Mouse (Mus musculus): ENCODE measurements around the gene Lcn8. TPM values are rescaled to one million over a fixed set of nuclear protein-coding genes. Genes with fewer than 3 reads are reported as not detected.
"Not testable (repeated sequence)": the region's sequence is repeated elsewhere in the genome, so short reads cannot be mapped to it uniquely, and the experiment has no call there.

The Lcn8 gene
- total RNA-seq, 2 experiments from 2014 or later: 0.73 TPM; not detected in 1

GRCm38 (mm10) chr2:25663511-25663910 is 10.6 kb downstream of the Lcn8 start:
- peak; percentile 33 to 52 for DNase-seq
- intact Hi-C loops (cut with DNase I): no loop called here

GRCm38 (mm10) chr2:25664125-25664524 is 11.2 kb downstream of the Lcn8 start:
- intact Hi-C loops (cut with DNase I): no loop called here

GRCm38 (mm10) chr2:25666516-25666915 is 13.6 kb downstream of the Lcn8 start:
- intact Hi-C loops (cut with DNase I): no loop called here
- DNase-seq: no peak

More at GRCm38 (mm10) chr2:25664125-25664524, 11.2 kb downstream of the Lcn8 start:
- no peak for DNase-seq

GRCm38 (mm10) chr2:25676486-25676885 is 23.6 kb downstream of the Lcn8 start, which contains the start of gene Lcn6:
TSS of gene Lcn6 (plus strand) at chr2:25676786.
- intact Hi-C loops (cut with DNase I): no loop called here
- no peak for DNase-seq

GRCm38 (mm10) chr2:25679559-25679958 is 26.6 kb downstream of the Lcn8 start:
- no peak for DNase-seq
- intact Hi-C loops (cut with DNase I): no loop called here

GRCm38 (mm10) chr2:25682426-25682825 is 29.5 kb downstream of the Lcn8 start, which contains the start of gene Lcn10:
TSS of gene Lcn10 (plus strand) at chr2:25682726.
- intact Hi-C loops (cut with DNase I): loop anchor here (5.0 kb wide), 1 partner anchor 50 kb away; no protein-coding TSS in a partner anchor
- DNase-seq: no peak

- intact Hi-C loops (cut with DNase I): no loop called here
- DNase-seq: no peak
Observed at GRCm38 (mm10) chr2:25686941-25687340, 34.0 kb downstream of the Lcn8 start.

GRCm38 (mm10) chr2:25694605-25695004 is 41.7 kb downstream of the Lcn8 start:
- DNase-seq: peak; percentile 61 to 78
- intact Hi-C loops (cut with DNase I): no loop called here

GRCm38 (mm10) chr2:25696951-25697350 is 44.0 kb downstream of the Lcn8 start:
- no peak for DNase-seq
- intact Hi-C loops (cut with DNase I): no loop called here

- DNase-seq: no peak
- intact Hi-C loops (cut with DNase I): loop anchor here (2.0 kb wide), 1 partner anchor 54 kb away; no protein-coding TSS in a partner anchor
Observed at GRCm38 (mm10) chr2:25698696-25699095, 45.8 kb downstream of the Lcn8 start.

GRCm38 (mm10) chr2:25699743-25700142 is 46.8 kb downstream of the Lcn8 start, which contains the start of gene Obp2a:
TSS of gene Obp2a (plus strand) at chr2:25700043.
- DNase-seq: not testable (repeated sequence)
- intact Hi-C loops (cut with DNase I): loop anchor here (2.0 kb wide), 1 partner anchor 53 kb away; no protein-coding TSS in a partner anchor

- no peak for DNase-seq
Observed at GRCm38 (mm10) chr2:25701001-25701400, 48.1 kb downstream of the Lcn8 start.

GRCm38 (mm10) chr2:25703706-25704105 is 50.8 kb downstream of the Lcn8 start:
- intact Hi-C loops (cut with DNase I): no loop called here
- DNase-seq: no peak

More at GRCm38 (mm10) chr2:25701001-25701400, 48.1 kb downstream of the Lcn8 start:
- intact Hi-C loops (cut with DNase I): no loop called here

Other genes with a start within 250 kb of the Lcn8 start
- gene Fut7, start 229.9 kb upstream of the Lcn8 start, total RNA-seq (2021): under 1 TPM; 0.27 to 0.36 TPM
- 10 to 100 TPM; 35.5 to 39.9 TPM for gene Abca2, start 224.4 kb upstream of the Lcn8 start, total RNA-seq (2021)
- 1 to 10 TPM; 1.2 to 1.6 TPM for gene Clic3, start 196.3 kb upstream of the Lcn8 start, total RNA-seq (2021)
- 10 to 100 TPM; 23.0 to 23.4 TPM for gene Paxx, start 192.0 kb upstream of the Lcn8 start, total RNA-seq (2021)
- 100 to 1,000 TPM; 189 to 202 TPM for gene Ptgds, start 183.1 kb upstream of the Lcn8 start, total RNA-seq (2021)
- gene Lcn12, start 159.2 kb upstream of the Lcn8 start, total RNA-seq (2021): not detected
- gene Fbxw5, start 152.4 kb upstream of the Lcn8 start, total RNA-seq (2021): 10 to 100 TPM; 82.7 to 92.8 TPM
- gene C8g, start 151.4 kb upstream of the Lcn8 start, total RNA-seq (2021): 1 to 10 TPM; 1.5 to 1.6 TPM
- gene Traf2, start 106.2 kb upstream of the Lcn8 start, total RNA-seq (2021): 10 to 100 TPM; 14.3 to 14.6 TPM
- 100 to 1,000 TPM; 215 to 227 TPM for gene Edf1, start 95.3 kb upstream of the Lcn8 start, total RNA-seq (2021)
- 1 to 10 TPM in 1 of 2 experiments, under 1 TPM in 1; 0.65 to 2.5 TPM for gene Mamdc4, start 78.3 kb upstream of the Lcn8 start, total RNA-seq (2021)
- gene Phpt1, start 77.9 kb upstream of the Lcn8 start, total RNA-seq (2021): 10 to 100 TPM; 64.1 to 67.4 TPM
- gene Ajm1, start 71.4 kb upstream of the Lcn8 start, total RNA-seq (2021): under 1 TPM; 0.08 TPM
- 10 to 100 TPM; 60.9 to 62.5 TPM for gene Rabl6, start 44.6 kb upstream of the Lcn8 start, total RNA-seq (2021)
- gene Ccdc183, start 35.4 kb upstream of the Lcn8 start, total RNA-seq (2021): not detected
- 10 to 100 TPM; 24.1 to 29.5 TPM for gene Tmem141, start 31.1 kb upstream of the Lcn8 start, total RNA-seq (2021)
- 1 to 10 TPM; 5.2 to 7.5 TPM for gene Fcna, start 25.1 kb upstream of the Lcn8 start, total RNA-seq (2021)
- gene Lcn5, start 4.8 kb downstream of the Lcn8 start, total RNA-seq (2021): not detected
- not detected for gene Lcn6, start 23.7 kb downstream of the Lcn8 start, total RNA-seq (2021)
- not detected for gene Lcn10, start 29.6 kb downstream of the Lcn8 start, total RNA-seq (2021)
- gene Obp2a, start 46.9 kb downstream of the Lcn8 start, total RNA-seq (2021): not detected
- gene Bmyc, start 53.6 kb downstream of the Lcn8 start, total RNA-seq (2021): 10 to 100 TPM; 12.2 to 13.4 TPM
- gene Obp2b, start 83.9 kb downstream of the Lcn8 start, total RNA-seq (2021): not detected
- gene Lcn3, start 112.4 kb downstream of the Lcn8 start, total RNA-seq (2021): not detected
- gene Lcn11, start 123.9 kb downstream of the Lcn8 start, total RNA-seq (2021): not detected
- not detected for gene Gm13539, start 129.1 kb downstream of the Lcn8 start, total RNA-seq (2021)
- gene Glt6d1, start 162.7 kb downstream of the Lcn8 start, total RNA-seq (2021): not detected
- gene Lcn9, start 170.0 kb downstream of the Lcn8 start, total RNA-seq (2021): not detected
- gene Sohlh1, start 194.1 kb downstream of the Lcn8 start, total RNA-seq (2021): not detected
- gene Kcnt1, start 210.6 kb downstream of the Lcn8 start, total RNA-seq (2021): under 1 TPM; 0.22 to 0.27 TPM